Mouse (Mus musculus) kidney, adult 8-10 months (tissue): ENCODE data around the gene Rbm12b1.
"Not testable (repeated sequence)": the region's sequence is repeated elsewhere in the genome, so short reads cannot be mapped to it uniquely, and the experiment has no call there.

ENCODE experiments used
- DNase-seq, 2 experiments: peaks; one replicate each; pipeline ENCODE4 v3.0.0; 2022

The Rbm12b1 gene

DNA sequence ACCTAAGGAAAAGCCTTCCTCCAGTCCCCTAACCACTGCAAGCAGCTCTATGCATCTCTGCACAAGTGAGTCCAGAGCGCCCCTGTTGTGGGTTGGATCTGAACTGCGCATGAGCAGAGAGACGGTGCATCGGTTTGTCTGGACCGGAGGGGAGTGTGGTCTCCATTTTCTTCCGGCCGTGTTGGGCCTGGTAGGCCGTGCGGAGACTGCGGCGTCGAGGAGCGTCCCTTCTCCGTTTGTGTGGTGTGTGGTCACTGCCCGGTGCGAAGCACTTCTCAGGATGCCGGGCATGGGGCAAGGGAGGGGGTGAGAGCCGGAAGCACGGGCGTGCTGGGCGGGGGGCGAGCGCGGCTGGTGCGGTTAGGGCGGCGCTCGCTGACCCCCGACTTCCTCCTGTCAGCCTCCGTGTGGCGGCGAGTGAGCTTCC, at the start of gene Rbm12b1:
Gene Rbm12b1, plus strand, starts transcription at position 124 of the 427 bp plus-strand sequence.
- peak; percentile 67 to 69 for DNase-seq

GRCm38 (mm10) chr4:12140592-12141062, 563 bp downstream of the Rbm12b1 start:
- peak in 1 of 2 experiments; percentile 13 for DNase-seq

DNA sequence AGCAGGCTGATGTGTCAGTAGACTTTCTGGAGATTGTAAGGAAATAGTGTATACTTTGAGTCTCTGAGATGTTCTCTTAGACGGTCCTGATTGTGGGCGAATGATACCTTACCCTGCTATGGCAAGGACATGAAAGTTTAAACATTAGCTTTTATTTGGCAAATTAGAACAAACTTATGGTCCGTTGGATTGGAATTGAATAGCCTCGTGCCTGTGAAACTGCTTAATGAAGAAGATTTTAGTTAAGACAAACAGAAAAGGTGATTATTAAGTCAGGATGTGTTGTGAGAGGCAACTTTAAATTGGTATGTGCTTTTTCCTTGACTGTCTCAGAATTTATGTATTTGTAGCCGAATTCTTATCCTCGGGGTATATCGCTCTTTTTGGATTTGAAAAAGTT, 1.5 kb downstream of the Rbm12b1 start:
- DNase-seq = not testable (repeated sequence)

DNA sequence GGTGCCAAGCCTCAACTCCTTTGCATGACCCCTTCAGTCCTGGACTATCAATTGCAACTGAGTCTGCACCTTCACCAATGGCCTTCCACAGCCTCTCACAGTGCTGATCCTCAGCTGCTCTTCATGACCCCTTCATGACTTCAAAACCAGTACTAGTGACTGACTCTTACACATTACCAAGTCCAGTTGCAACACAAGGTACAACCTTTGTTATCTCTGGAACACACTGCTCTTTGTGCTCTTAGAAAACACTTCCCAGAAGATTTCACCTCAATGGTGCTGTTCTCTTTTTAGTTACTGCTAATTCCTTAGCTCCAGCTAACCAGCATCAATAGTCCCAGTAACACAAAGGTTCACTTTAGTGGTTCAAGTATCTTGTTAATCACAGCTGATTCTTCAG, 7.6 kb downstream of the Rbm12b1 start:
- no peak for DNase-seq

GRCm38 (mm10) chr4:12170986-12171317, 30.9 kb downstream of the Rbm12b1 start:
- no peak for DNase-seq

DNA sequence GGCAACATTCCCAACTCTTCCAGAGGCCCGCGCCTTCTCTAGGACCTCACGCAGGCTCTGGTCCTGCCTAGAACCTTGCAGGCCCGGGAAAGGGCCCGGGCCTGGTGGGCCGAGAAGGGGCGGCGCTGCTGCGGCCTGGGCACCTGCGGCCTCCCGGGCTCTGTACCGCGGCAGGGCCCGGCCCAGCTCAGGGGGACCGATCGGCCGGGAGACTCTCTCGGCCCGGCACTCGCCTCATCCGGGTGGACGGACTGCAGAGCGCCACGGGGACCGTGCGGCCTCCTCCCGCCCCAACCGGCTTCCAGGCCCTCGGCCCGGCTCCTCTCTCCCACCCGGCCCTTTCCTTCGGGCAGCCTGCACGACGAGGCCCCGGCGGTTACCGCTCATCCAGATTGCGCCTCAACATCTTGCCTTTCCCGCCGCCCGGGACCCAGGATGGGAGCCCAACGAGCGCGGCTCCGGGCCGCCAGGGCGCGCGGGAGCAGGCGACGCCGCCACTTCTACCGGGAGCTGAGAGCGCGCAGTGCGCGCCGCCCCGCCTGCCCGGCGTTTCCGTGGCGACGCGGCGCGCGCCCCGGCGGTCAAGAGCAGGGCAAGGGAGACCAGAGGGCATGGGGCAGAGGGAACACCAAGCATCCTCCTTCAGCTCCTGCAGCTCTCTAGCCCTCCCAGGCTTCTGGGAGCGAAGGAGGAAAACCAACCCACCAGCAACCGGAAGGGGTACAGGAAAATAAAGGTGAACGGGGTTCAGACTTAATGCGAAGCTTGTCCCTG, 31.4 kb downstream of the Rbm12b1 start, which contains the start of gene Fam92a:
Gene Fam92a, minus strand, starts transcription at position 698 of the 774 bp plus-strand sequence.
- peak; percentile 50 to 61 for DNase-seq

- DNase-seq = no peak
Measured at GRCm38 (mm10) chr4:12178992-12179391, 38.9 kb downstream of the Rbm12b1 start.
